ENCODE assay signal across 14 mouse cellular contexts in the genomic region with DNA sequence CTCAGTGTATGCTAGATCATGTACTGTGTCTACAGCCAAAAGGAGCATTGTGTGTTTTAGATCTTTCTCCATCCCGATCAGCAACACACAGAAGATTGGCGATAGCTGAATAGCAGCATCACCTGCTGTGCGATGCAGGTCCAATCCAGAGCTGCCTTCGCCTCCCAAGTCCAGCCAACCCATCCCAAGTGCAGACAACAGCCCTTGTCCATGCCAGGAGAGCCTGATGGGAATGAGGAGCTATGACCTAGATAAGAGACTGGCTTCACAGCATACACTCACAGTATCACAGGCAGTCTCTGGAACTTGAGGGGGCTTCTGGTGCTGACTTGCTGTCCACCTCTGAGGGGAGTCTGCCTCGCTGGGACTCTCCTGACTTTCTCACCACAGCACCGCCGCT. TPM values are rescaled to one million over a fixed set of nuclear protein-coding genes. Genes with fewer than 3 reads are reported as not detected.
A peak's percentile ranks its signal among the peaks of the same experiment; 100 is the strongest.
DNase-seq lines count a peak whose midpoint lies in the region; ATAC-seq lines count a peak whose summit lies in the region.
"Had no signal": no experiment of that assay in that cellular context is flagged by ENCODE, and none has a peak within 500 bp of the region (broad histone marks: within the 10 kb centered on the region; RNA-seq: fewer than 3 reads in every experiment).

No protein-coding gene starts in this region.

- H3K27ac ChIP-seq in heart, embryonic 15.5 days = peak overlapping the region; percentile 83
- H3K27ac ChIP-seq: hindbrain, embryonic 12.5 days; midbrain, embryonic 13.5 days; stomach, postnatal 0 days had no signal

- H3K36me3 ChIP-seq in megakaryocyte, embryonic 14.5 days (replicated peaks; ENCODE audit: low read length) = peaks cover 16% of the 10 kb centered on the region
- no peaks in the 10 kb centered on the region for H3K36me3 ChIP-seq in heart, embryonic 15.5 days
- H3K36me3 ChIP-seq: hindbrain, embryonic 12.5 days; limb, embryonic 15.5 days; midbrain, embryonic 13.5 days had no signal

- peak overlapping the region; percentile 66 for H3K4me3 ChIP-seq in megakaryocyte, embryonic 14.5 days (replicated peaks)
- no peak overlapping the region for H3K4me3 ChIP-seq in heart, embryonic 15.5 days
- H3K4me3 ChIP-seq: hindbrain, embryonic 12.5 days; limb, embryonic 15.5 days; midbrain, embryonic 13.5 days had no signal

- H3K9me3 ChIP-seq in megakaryocyte, embryonic 14.5 days = peaks cover 15% of the 10 kb centered on the region
- H3K9me3 ChIP-seq in heart, embryonic 15.5 days (replicated peaks) = no peaks in the 10 kb centered on the region
- H3K9me3 ChIP-seq: limb, embryonic 15.5 days; midbrain, embryonic 13.5 days had no signal

- H3K4me1 ChIP-seq in megakaryocyte, embryonic 14.5 days = peaks cover 76% of the 10 kb centered on the region
- peaks cover 38% of the 10 kb centered on the region for H3K4me1 ChIP-seq in heart, embryonic 15.5 days (replicated peaks)

- 62% methylated on average over 7 of the region's 7 CpGs for WGBS in heart, embryonic 15.5 days

- H3K9ac ChIP-seq in heart, embryonic 15.5 days = no peak overlapping the region
- H3K9ac ChIP-seq: hindbrain, embryonic 12.5 days; limb, embryonic 15.5 days; midbrain, embryonic 13.5 days had no signal

- peaks cover 4% of the 10 kb centered on the region for H3K27me3 ChIP-seq in megakaryocyte, embryonic 14.5 days (replicated peaks)
- H3K27me3 ChIP-seq in heart, embryonic 15.5 days = no peaks in the 10 kb centered on the region
- H3K27me3 ChIP-seq: hindbrain, embryonic 12.5 days; midbrain, embryonic 13.5 days had no signal

- intact Hi-C loops in heart, postnatal 36 days (cut with DNase I) = loop anchor here (2.0 kb wide), 1 partner anchor 57 kb away; no protein-coding TSS in a partner anchor

- ATAC-seq in megakaryocyte, adult 5-6 weeks (ENCODE audit: poor library complexity, severe bottlenecking) = no peak
- ATAC-seq in heart, embryonic 15.5 days (replicated peaks; ENCODE audit: insufficient number of reproducible peaks, insufficient read depth, low FRiP score, low read depth) = no peak
- ATAC-seq: midbrain, embryonic 13.5 days had no signal

- no peak overlapping the region for H3K4me2 ChIP-seq in heart, embryonic 15.5 days
- H3K4me2 ChIP-seq: hindbrain, embryonic 12.5 days; limb, embryonic 15.5 days; midbrain, embryonic 13.5 days had no signal

- peak; percentile 93 for DNase-seq in heart, adult 11 months
- DNase-seq in heart, postnatal 36 days = no peak
- peak; percentile 56 for DNase-seq in retina, postnatal 1 day
- no peak for DNase-seq in spleen, postnatal 36 days (ENCODE audit: low spot score in 2 of 2)
- DNase-seq: kidney, adult 9 months; lung, adult 18-20 months; lung, postnatal 36 days had no signal

RNA-seq across cellular contexts. Expression of gene Adarb1, which starts 30.1 kb away (rescaled TPM):
- total RNA-seq in heart, postnatal 36 days (2021) = 10 to 100 TPM; 16.9 to 22.0 TPM
- polyA plus RNA-seq in megakaryocyte, embryonic 14.5 days (2012; ENCODE audit: insufficient read depth, low replicate concordance) = 0.65 and 1.6 TPM in 2 replicates
- 0.02 and 0.05 TPM in 2 replicates for total RNA-seq in megakaryocyte, adult 5-6 weeks (2015)
- 0.20 and 0.37 TPM in 2 replicates for total RNA-seq in megakaryocyte, adult 5-6 weeks (2017)
- 14.0 and 14.8 TPM in 2 replicates for polyA plus RNA-seq in heart, embryonic 15.5 days (2015; fragmentation: Nextera tagmentation; extraction: Ambion mirVana)

Comparison
In these comparisons a context has a peak if more than half of its experiments do, and no peak if none do; other contexts are left out.
1. DNase-seq: peak in heart, adult 11 months (single experiment) and retina, postnatal 1 day (single experiment); none in heart, postnatal 36 days (0 of 2) and spleen, postnatal 36 days (0 of 2).
2. RNA of gene Adarb1, which starts 30.1 kb away (total RNA-seq): 16.9 to 22.0 TPM in heart, postnatal 36 days; 0.02 to 0.37 TPM in megakaryocyte, adult 5-6 weeks; every median in the first group is over 10 times any median in the second.